Mouse (Mus musculus) lung, postnatal 0 days (tissue): Measurements from ENCODE around the gene Arhgap40. TPM values are rescaled to one million over a fixed set of nuclear protein-coding genes. Genes with fewer than 3 reads are reported as not detected.

Experiments used
- ATAC-seq: fragments of 200-750 bp; cut with Nextera tagmentation; 2 replicates; pipeline ENCODE4 v1.8.0; 2017; ENCODE audit warnings: moderate library complexity
- DNase-seq: peaks from one replicate; pipeline ENCODE4 v3.0.0-alpha.2; 2016; ENCODE audit warnings: low spot score
- H3K27ac ChIP-seq: fragments of 300-500 bp; sonication (generic); 2 replicates; pipeline ENCODE4 v1.5.1; 2014; ENCODE audit warnings: antibody characterized with exemption, mild to moderate bottlenecking, low read length, mixed read lengths
- H3K27me3 ChIP-seq: fragments of 300-500 bp; sonication (generic); replicated peaks from 2 replicates; pipeline ENCODE4 v1.6.1; 2014; ENCODE audit warnings: low read length, mixed read lengths; ENCODE audit not compliant: insufficient read depth
- H3K36me3 ChIP-seq: fragments of 300-500 bp; sonication (generic); 2 replicates; pipeline ENCODE4 v1.6.1; 2014; ENCODE audit warnings: low read length, mixed read lengths; ENCODE audit not compliant: insufficient read depth
- H3K4me1 ChIP-seq: fragments of 300-500 bp; sonication (generic); 2 replicates; pipeline ENCODE4 v1.6.1; 2014; ENCODE audit warnings: antibody characterized with exemption, low read depth, low read length, mixed read lengths; ENCODE audit not compliant: insufficient read depth
- H3K4me2 ChIP-seq: fragments of 300-500 bp; sonication (generic); replicated peaks from 2 replicates; pipeline ENCODE4 v1.6.1; 2014; ENCODE audit warnings: low read depth, mild to moderate bottlenecking, low read length, moderate library complexity, mixed read lengths
- H3K4me3 ChIP-seq: fragments of 300-500 bp; sonication (generic); 2 replicates; pipeline ENCODE4 v1.5.1; 2014; ENCODE audit warnings: low read depth, low read length
- H3K9ac ChIP-seq: fragments of 300-500 bp; sonication (generic); replicated peaks from 2 replicates; pipeline ENCODE4 v1.6.1; 2014; ENCODE audit warnings: low read depth, mild to moderate bottlenecking
- H3K9me3 ChIP-seq: fragments of 300-500 bp; sonication (generic); 2 replicates; pipeline ENCODE4 v1.6.1; 2016; ENCODE audit warnings: low read length, mixed read lengths
- CTCF ChIP-seq: IDR thresholded peaks from 2 replicates; pipeline ENCODE4 v1.5.1; 2016; ENCODE audit warnings: antibody characterized with exemption, mild to moderate bottlenecking
- EP300 ChIP-seq: IDR thresholded peaks from 2 replicates; pipeline ENCODE4 v1.6.1; 2016; ENCODE audit warnings: antibody characterized with exemption, mild to moderate bottlenecking, control low read depth
- WGBS: fragments of 180-500 bp; shearing (Covaris S2); extraction: QIAGEN DNeasy Blood & Tissue Kit; methylation state at CpG from one replicate; pipeline ENCODE4 v1.1.7; 2014; 5-methylcytosine and 5-hydroxymethylcytosine counted together
- polyA plus RNA-seq: library from polyadenylated mRNA; unstranded; fragments of >200 nt; fragmentation: Nextera tagmentation; extraction: Ambion mirVana; gene quantifications from 2 replicates; pipeline ENCODE4 v1.2.1, GENCODE M21; 2015

Gene Arhgap40
- polyA plus RNA-seq, 1 experiment from 2014 or later, result 0.18 TPM

DNA sequence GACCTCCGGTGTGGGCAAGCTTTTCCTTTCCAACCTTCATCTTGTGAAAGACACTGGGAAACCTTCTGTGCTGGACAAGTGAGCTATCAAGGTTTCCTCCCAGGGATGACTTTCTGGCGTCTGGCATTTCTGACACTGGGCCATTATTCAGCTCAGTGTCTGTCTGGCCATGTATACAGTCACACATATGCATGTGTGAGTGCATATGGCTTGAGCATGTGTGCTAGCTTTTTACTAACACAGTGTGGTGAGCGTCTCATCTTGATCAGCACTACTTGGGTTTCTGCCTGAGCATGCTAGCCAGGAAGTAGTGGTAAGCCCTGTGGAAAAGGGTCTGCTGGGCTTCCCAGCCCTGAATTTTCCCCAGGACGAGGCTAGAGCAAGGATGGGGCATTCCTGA, 28.7 kb downstream of the Arhgap40 start:
- TF ChIP-seq EP300 (no peak), CTCF (no peak)
- H3K36me3 ChIP-seq, result no peaks in the 10 kb centered on the region
- H3K4me2 ChIP-seq, result no peak overlapping the region
- no peaks in the 10 kb centered on the region for H3K27me3 ChIP-seq
- no peak overlapping the region for H3K4me3 ChIP-seq
- DNase-seq (no peak), ATAC-seq (no peak)
- WGBS, result 37% methylated on average over 4 of the region's 4 CpGs
- H3K9me3 ChIP-seq, result no peaks in the 10 kb centered on the region
- H3K4me1 ChIP-seq, result no peaks in the 10 kb centered on the region
- no peak overlapping the region for H3K27ac ChIP-seq
- H3K9ac ChIP-seq, result no peak overlapping the region

DNA sequence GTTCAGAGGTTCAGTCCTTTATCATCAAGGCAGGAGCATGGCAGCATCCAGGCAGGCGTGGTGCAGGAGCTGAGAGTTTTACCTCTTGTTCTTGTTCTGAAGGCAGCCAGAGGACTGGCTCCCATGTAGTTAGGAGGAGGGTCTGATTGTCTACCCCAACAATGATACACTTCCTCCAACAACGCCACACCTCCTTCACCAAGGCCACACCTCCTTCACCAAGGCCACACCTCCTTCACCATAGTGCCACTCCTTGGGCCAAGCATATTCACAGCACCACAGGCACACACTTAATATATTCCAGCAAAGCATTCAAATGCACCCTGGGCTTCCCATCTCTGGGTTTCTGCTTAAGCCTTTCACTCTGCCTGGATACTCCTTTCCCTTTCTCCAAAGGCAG, 32.7 kb downstream of the Arhgap40 start:
- no peak overlapping the region for H3K27ac ChIP-seq
- no peak overlapping the region for H3K4me3 ChIP-seq
- no peak overlapping the region for H3K9ac ChIP-seq
- H3K4me1 ChIP-seq, result no peaks in the 10 kb centered on the region
- H3K9me3 ChIP-seq, result no peaks in the 10 kb centered on the region
- DNase-seq (no peak), ATAC-seq (no peak)
- TF ChIP-seq EP300 (no peak), CTCF (no peak)
- H3K4me2 ChIP-seq, result no peak overlapping the region
- H3K36me3 ChIP-seq, result no peaks in the 10 kb centered on the region
- WGBS, result 68% methylated on average over 2 of the region's 2 CpGs
- no peaks in the 10 kb centered on the region for H3K27me3 ChIP-seq

DNA sequence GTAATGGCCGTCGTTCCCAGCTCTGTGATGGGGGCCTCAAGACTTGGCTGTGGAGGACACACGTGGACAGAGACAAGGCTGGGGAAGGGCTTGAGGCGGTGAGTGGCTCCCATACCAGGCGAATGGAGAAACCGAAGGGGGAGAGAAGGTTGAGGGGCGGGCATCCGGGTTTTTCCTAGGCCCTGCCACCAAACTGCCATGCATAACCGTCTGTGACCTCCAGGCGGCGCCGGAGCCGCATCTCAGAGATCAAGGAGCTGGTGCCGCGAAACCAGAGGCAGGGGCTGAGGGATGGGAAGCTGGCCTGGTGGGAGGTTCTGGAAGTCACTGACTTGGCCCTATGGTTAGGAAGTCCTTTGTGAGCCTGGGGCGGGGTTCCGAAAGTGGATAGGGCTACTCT, 34.2 kb downstream of the Arhgap40 start:
- Histone ChIP-seq H3K27me3 (no peaks in the 10 kb centered on the region), H3K4me3 (no peak overlapping the region), H3K9me3 (no peaks in the 10 kb centered on the region), H3K36me3 (no peaks in the 10 kb centered on the region), H3K27ac (no peak overlapping the region), H3K9ac (no peak overlapping the region), H3K4me2 (no peak overlapping the region), H3K4me1 (no peaks in the 10 kb centered on the region)
- peak; percentile 93 for TF ChIP-seq CTCF
- TF ChIP-seq EP300, result no peak
- DNase-seq (peak; percentile 78), ATAC-seq (peak; percentile 63)
- 3% methylated on average over 17 of the region's 17 CpGs for WGBS

DNA sequence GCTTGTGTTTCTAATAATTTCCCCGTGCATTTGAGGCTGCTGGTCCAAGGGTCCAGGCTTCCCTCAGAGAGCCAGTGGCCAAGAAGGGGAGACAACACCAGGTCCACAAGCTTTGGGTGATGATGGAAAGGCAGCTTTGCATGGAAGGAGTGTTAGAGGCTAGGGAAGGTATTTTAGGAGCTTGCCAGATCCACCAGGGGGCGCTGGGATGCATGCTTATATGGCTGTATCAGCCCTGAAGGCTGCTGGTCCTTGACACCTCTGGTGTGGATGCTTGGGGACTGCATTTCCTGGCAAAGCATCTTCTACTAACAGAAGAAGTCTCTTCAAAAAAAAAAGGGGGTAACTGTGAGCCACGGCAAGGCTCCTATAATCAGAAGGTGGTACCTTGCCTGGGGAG, 37.5 kb downstream of the Arhgap40 start:
- 5% methylated on average over 3 of the region's 3 CpGs for WGBS
- Histone ChIP-seq H3K9ac (no peak overlapping the region), H3K27ac (no peak overlapping the region), H3K27me3 (peaks cover 6% of the 10 kb centered on the region; the same call in 1 of the 2 replicates), H3K9me3 (no peaks in the 10 kb centered on the region), H3K36me3 (no peaks in the 10 kb centered on the region), H3K4me1 (no peaks in the 10 kb centered on the region), H3K4me2 (no peak overlapping the region), H3K4me3 (no peak overlapping the region)
- peak; percentile 90 for TF ChIP-seq CTCF
- TF ChIP-seq EP300, result no peak
- DNase-seq (peak; percentile 80), ATAC-seq (peak; percentile 50)

DNA sequence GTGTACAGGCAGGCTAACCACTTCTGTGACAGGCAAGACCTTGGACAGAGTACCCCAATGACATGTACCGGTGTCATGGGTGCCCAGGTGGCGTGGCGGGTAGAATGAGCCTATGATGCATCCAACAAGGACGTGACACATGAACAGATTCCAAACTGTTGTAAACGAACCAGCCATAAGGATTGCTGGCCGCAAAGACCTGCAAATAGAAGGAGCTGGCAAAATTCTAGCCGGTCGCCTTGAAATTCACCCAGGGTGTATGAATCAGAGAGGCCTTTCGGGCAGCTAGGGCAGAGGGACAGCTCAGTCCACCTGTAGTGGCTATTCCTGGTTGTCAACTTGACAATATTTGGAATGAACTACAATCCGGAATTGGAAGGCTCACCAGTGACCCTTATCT, 41.8 kb downstream of the Arhgap40 start:
- no peak overlapping the region for H3K4me2 ChIP-seq
- no peak overlapping the region for H3K9ac ChIP-seq
- no peaks in the 10 kb centered on the region for H3K9me3 ChIP-seq
- ATAC-seq (no peak), DNase-seq (no peak)
- TF ChIP-seq EP300 (no peak), CTCF (no peak)
- H3K4me3 ChIP-seq, result no peak overlapping the region
- H3K4me1 ChIP-seq, result no peaks in the 10 kb centered on the region
- H3K27ac ChIP-seq, result no peak overlapping the region
- H3K27me3 ChIP-seq, result peaks cover 6% of the 10 kb centered on the region; the same call in 1 of the 2 replicates
- no peaks in the 10 kb centered on the region for H3K36me3 ChIP-seq
- WGBS, result 17% methylated on average over 10 of the region's 10 CpGs

DNA sequence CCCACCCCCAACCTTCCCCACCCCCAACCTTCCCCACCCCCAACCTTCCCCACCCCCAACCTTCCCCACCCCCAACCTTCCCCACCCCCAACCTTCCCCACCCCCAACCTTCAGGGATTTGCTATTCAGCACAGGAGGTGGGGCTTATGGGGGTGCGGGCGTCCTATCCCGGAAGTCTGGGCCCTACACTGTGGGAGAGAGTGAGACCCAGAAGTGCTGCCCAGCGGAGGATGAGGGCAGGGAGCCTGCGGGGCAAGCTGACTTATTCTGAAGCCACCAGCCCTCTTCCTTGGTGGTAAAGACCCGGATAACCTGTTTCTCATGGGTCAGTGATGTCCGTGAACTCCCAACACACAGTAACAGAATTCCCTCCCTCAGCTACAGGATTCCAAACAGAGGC, 42.7 kb downstream of the Arhgap40 start:
- Histone ChIP-seq H3K9ac (no peak overlapping the region), H3K27ac (no peak overlapping the region), H3K36me3 (no peaks in the 10 kb centered on the region), H3K9me3 (no peaks in the 10 kb centered on the region), H3K27me3 (peaks cover 6% of the 10 kb centered on the region; the same call in 1 of the 2 replicates), H3K4me1 (no peaks in the 10 kb centered on the region), H3K4me2 (no peak overlapping the region), H3K4me3 (no peak overlapping the region)
- DNase-seq (no peak), ATAC-seq (no peak)
- 2% methylated on average over 7 of the region's 7 CpGs for WGBS
- TF ChIP-seq CTCF (no peak), EP300 (no peak)

DNA sequence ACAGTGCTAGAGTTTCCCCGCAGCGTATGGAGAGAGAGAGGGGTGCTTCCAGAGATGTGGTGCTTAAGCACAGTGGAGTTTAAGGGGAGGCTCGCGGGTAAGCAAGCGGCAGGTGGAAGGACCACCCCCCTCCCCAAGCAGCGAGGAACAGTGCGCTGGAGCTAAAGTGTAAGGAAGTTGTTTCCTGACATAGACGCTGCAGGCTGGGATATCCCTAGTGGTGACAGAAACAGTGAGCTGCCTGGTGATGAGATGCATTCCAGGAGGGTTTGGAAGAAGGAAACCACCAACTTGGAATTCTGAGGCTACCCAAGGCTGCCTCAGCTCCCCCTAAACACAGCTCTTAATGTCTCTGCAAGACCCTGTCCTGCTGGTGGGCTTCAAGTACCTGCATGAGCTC, 43.2 kb downstream of the Arhgap40 start:
- 1% methylated on average over 8 of the region's 8 CpGs for WGBS
- Histone ChIP-seq H3K9ac (no peak overlapping the region), H3K36me3 (no peaks in the 10 kb centered on the region), H3K27ac (no peak overlapping the region), H3K9me3 (no peaks in the 10 kb centered on the region), H3K4me2 (peak overlapping the region; percentile 33; the same call in 1 of the 2 replicates), H3K4me3 (no peak overlapping the region), H3K27me3 (peaks cover 6% of the 10 kb centered on the region; the same call in 1 of the 2 replicates), H3K4me1 (no peaks in the 10 kb centered on the region)
- TF ChIP-seq CTCF (no peak), EP300 (no peak)
- ATAC-seq (no peak), DNase-seq (no peak)
